Mouse (Mus musculus) kidney, adult 10 weeks (tissue): ENCODE measurements around the gene Fgf22. TPM values are rescaled to one million over a fixed set of nuclear protein-coding genes. Genes with fewer than 3 reads are reported as not detected.

ENCODE experiments used
- polyA plus RNA-seq: library from polyadenylated mRNA; stranded (reverse); fragments of 350-450 nt; fragmentation: Illumina TruSeq; extraction: RNeasy Lipid Tissue Mini Kit (QIAGEN cat#74804); gene quantifications from one replicate; pipeline ENCODE4 v1.2.3, GENCODE M21; 2014; ENCODE audit warnings: low read depth, low replicate concordance

The Fgf22 gene
- polyA plus RNA-seq: not detected

GRCm38 (mm10) chr10:79754856-79755516 lies at the start of gene Fgf22:
Gene Fgf22, plus strand, starts transcription at chr10:79755076.

DNA sequence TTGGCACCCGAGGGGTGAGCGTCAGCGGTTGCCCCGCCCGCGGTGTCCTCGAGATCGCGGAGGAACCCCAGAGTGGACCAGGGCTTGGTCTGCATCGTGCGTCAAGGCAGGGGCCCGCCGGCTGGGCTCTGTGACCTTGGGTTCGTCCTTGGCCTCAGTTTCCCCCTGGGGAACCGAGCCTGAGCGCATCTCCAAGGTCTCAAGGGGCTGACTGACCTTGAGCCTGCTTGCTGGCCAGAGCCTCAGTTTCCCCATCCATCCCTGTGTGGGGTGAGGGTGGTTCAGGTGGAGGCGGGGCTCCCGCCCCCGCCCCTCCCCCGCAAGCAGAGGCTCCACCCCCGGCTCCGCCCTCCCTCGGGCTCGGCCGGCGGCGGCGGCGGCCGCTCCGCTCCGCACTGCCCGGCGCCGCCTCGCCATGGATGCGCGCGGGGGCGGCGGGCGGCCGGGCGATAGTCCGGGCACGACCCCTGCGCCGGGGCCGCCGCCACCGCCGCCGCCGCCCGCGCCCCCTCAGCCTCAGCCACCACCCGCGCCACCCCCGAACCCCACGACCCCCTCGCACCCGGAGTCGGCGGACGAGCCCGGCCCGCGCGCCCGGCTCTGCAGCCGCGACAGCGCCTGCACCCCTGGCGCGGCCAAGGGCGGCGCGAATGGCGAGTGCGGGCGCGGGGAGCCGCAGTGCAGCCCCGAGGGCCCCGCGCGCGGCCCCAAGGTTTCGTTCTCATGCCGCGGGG lies 38.5 kb upstream of the Fgf22 start, which contains the start of gene Hcn2:
Gene Hcn2, plus strand, starts transcription at position 381 of the 734 bp plus-strand sequence.

DNA sequence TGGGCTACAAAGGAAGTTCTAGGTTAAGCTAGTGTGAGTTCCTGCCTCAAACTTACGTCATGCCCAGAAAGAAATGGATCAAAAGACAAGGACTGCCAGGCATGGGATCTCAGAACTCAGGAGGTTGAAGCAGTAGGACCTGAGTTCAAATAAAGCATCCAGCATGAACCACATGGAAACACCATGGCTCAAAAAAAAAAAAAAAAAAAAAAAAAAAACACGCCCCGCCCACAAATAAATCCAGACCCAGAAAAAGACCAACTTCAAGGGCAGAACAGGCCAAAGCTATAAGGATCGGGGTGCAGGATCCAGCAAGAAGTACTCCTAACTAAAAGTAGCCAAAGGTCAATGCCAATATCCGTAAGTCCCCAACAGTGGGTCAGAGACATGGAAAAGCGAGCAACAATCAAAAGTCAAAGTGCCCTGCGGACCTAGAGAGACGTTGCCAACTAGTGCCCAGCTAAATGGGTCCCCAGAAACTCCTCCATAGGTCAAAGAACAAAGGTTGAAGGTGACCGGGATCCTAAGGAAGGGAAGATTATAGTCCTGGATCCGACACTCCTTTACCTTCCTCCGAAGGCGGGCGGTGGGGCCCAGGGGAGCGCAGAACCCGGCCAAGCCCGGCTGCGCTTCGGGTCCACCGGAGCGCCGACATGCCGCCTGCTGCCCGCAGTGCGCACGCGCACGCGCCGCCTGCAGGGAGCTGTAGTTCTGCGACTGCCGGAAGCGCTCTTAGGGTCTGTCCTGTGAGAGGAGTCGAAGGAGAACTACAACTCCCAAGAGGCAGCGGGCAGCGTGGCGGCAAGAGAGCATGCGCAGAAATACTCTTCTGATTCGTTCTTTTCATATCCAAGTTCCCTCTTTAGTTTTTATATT lies 8.7 kb upstream of the Fgf22 start, which contains the start of gene Polrmt:
Gene Polrmt, minus strand, starts transcription at position 684 of the 876 bp plus-strand sequence.

DNA sequence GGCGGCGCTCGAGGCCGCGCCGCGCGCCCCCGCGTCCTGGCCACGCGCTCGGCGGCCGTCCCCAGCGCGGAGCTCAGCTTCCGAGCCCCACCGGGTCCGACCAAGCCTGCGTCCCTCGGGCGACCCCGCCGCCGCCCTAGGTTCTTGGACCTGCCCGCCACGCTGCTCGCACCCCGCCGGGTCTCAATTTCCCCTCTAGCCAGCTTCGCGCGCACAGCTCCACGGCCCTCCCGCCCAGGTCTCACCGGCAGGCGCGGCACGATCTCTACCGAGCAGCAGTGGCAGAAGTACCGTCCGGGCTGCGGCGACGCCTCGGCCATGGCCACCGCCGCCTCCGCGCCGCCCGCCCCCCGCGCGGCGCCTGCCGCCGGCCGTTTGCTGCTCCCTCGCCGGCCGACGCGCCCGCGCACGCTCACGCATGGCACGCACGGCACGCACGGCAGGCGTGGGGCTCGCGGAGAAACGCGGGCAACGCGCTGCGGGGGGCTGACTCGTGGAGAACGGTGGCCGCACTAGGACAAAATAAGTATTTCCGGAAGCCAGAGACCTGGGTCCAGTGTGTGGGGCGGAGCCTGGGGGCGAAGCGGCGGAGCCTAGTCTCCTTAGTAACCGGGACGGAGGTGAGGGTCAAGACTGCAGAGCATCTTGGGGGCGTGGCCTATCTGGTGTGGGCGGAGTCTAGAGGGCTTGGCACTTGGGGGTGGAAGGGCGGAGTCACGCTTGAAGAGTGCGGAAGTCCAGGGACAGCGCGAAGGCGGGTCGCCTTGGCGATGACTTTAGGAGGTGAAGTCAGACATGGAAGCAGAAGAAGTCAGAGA lies 11.8 kb downstream of the Fgf22 start, which contains the start of gene Rnf126:
Gene Rnf126, minus strand, starts transcription at position 445 of the 818 bp plus-strand sequence.

DNA sequence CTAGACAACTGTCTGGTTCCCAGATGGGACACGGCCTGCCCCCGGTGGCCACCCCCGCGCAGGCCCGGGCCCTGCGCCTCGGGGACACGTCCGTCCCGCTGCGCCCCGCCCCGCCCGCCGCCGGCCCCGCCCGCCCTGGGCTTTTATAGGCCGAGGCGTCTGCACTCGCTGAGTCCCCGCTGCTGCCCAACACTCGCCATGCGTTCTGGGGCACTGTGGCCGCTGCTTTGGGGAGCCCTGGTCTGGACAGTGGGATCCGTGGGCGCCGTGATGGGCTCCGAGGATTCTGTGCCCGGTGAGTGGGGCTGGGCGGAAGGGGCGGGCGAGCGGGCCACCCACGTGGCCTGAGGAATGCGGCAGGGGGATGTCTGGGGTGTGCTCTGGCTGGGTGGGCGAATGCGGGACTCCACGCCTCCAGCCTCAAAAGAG lies 22.2 kb downstream of the Fgf22 start, which contains the start of gene Fstl3:
Gene Fstl3, plus strand, starts transcription at position 170 of the 429 bp plus-strand sequence.

GRCm38 (mm10) chr10:79790861-79791260 lies 36.0 kb downstream of the Fgf22 start, which contains the start of gene Prss57:
Gene Prss57, minus strand, starts transcription at chr10:79790961.

DNA sequence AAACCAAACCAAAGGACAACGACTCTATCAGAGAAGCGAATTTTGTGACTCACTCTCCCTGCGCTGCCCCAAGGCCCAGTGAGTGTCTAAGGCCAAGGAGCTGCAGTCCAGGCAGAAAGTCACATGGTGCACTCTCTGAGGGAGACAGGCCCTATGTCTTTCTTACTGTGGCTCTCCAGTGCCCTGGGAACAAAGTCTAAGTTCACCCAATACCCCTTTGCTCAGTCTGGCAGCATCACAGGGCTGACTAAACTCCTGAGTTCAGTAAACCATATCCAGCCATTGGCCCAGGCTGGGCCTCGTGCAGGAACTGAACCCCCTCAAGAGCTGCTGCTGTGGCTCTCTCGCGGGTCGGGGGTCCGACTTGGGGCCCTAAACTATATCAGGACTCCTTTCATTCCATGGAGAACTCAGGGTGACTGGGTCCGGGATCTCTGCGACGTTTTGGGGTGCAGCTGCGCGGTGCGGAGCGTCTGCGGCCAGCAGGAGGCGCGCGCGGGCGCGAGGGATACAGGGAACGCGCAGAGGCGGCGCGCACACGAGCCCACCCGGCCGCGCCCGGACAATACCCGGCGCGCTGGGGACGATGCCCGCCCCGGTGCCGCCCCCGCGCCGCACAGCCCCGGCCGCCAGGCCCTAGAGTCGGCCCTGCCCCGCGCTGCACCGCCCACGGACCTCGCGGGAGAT lies 38.3 kb downstream of the Fgf22 start, which contains the start of gene Palm:
Gene Palm, plus strand, starts transcription at position 522 of the 687 bp plus-strand sequence.

Other genes with a start within 250 kb of the Fgf22 start
- 3.4 TPM for gene Plpp2, start 221.3 kb upstream of the Fgf22 start, polyA plus RNA-seq
- not detected for gene Mier2, start 199.9 kb upstream of the Fgf22 start, polyA plus RNA-seq
- gene Theg, start 167.7 kb upstream of the Fgf22 start, polyA plus RNA-seq: not detected
- not detected for gene C2cd4c, start 141.1 kb upstream of the Fgf22 start, polyA plus RNA-seq
- not detected for gene Shc2, start 117.2 kb upstream of the Fgf22 start, polyA plus RNA-seq
- gene Odf3l2, start 109.3 kb upstream of the Fgf22 start, polyA plus RNA-seq: not detected
- gene Madcam1, start 90.5 kb upstream of the Fgf22 start, polyA plus RNA-seq: not detected
- not detected for gene Tpgs1, start 85.7 kb upstream of the Fgf22 start, polyA plus RNA-seq
- gene Cdc34, start 72.9 kb upstream of the Fgf22 start, polyA plus RNA-seq: not detected
- gene Gzmm, start 66.1 kb upstream of the Fgf22 start, polyA plus RNA-seq: not detected
- gene Bsg, start 50.6 kb upstream of the Fgf22 start, polyA plus RNA-seq: 293 TPM
- not detected for gene Hcn2, start 38.4 kb upstream of the Fgf22 start, polyA plus RNA-seq
- 4.2 TPM for gene Polrmt, start 8.5 kb upstream of the Fgf22 start, polyA plus RNA-seq
- gene Rnf126, start 11.9 kb downstream of the Fgf22 start, polyA plus RNA-seq: 0.36 TPM
- 2.6 TPM for gene Fstl3, start 22.2 kb downstream of the Fgf22 start, polyA plus RNA-seq
- not detected for gene Prss57, start 35.9 kb downstream of the Fgf22 start, polyA plus RNA-seq
- 1.1 TPM for gene Palm, start 38.5 kb downstream of the Fgf22 start, polyA plus RNA-seq
- 0.49 TPM for gene Misp, start 65.9 kb downstream of the Fgf22 start, polyA plus RNA-seq
- 40.9 TPM for gene Ptbp1, start 99.4 kb downstream of the Fgf22 start, polyA plus RNA-seq
- not detected for gene Prtn3, start 119.4 kb downstream of the Fgf22 start, polyA plus RNA-seq
- gene Plppr3, start 119.6 kb downstream of the Fgf22 start, polyA plus RNA-seq: not detected
- not detected for gene Elane, start 131.2 kb downstream of the Fgf22 start, polyA plus RNA-seq
- not detected for gene Cfd, start 135.8 kb downstream of the Fgf22 start, polyA plus RNA-seq
- gene Med16, start 153.8 kb downstream of the Fgf22 start, polyA plus RNA-seq: 0.20 TPM
- gene Gm26602, start 155.8 kb downstream of the Fgf22 start, polyA plus RNA-seq: not detected
- 0.16 TPM for gene Kiss1r, start 161.9 kb downstream of the Fgf22 start, polyA plus RNA-seq
- gene R3hdm4, start 166.1 kb downstream of the Fgf22 start, polyA plus RNA-seq: 6.4 TPM
- gene Arid3a, start 172.0 kb downstream of the Fgf22 start, polyA plus RNA-seq: 3.1 TPM
- gene Wdr18, start 205.1 kb downstream of the Fgf22 start, polyA plus RNA-seq: 1.7 TPM
- gene Grin3b, start 215.6 kb downstream of the Fgf22 start, polyA plus RNA-seq: not detected
- 0.40 TPM for gene Tmem259, start 229.3 kb downstream of the Fgf22 start, polyA plus RNA-seq
- gene Cnn2, start 233.5 kb downstream of the Fgf22 start, polyA plus RNA-seq: 3.0 TPM
- 0.12 TPM for gene Abca7, start 241.4 kb downstream of the Fgf22 start, polyA plus RNA-seq